Mouse (Mus musculus) fibroblast of lung, adult 2 months (primary cell): ENCODE measurements around the gene Zxdc.

Experiments
- DNase-seq: peaks from one replicate; pipeline ENCODE4 v3.0.0-alpha.2; 2011; ENCODE audit warnings: low read depth

The Zxdc gene

DNA sequence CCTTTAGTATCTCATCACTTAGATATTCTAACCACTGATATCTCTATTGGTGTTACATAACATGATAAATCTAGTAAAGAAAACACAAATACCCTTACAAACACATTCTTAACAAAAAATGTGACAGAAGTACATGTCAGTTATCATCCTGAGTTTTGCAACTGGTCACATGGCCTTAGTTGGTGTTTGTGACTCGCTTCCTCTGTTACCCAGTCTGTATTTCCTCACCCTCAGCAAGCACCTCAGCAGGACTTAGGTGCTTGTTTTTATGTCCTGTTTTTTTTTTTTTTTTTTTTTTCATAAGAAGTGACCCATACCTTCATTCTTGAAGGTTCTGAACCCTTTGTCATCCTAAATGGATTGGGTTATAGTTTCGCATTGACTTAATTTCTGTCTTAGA lies 8.4 kb downstream of the Zxdc start:
- DNase-seq = no peak

DNA sequence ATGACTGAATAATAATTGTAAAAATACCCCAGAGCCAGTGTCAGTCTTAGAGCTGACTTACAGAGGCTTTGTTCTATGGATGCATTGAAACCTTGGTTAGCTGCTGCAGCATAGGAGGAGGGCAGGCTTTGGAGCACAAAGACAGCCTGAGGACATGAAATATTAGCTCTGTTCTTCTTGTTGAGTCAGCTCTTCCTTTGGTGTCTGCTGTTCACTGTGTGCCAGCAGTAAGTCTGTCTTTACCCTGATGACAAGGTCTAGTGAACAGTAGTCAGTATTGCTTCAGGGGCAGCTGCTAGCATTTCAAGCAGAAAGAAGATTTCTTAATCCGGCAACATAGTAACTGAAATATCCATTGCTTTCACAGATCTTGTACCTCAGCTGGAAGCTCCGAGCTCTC lies 12.2 kb downstream of the Zxdc start:
- DNase-seq = no peak

DNA sequence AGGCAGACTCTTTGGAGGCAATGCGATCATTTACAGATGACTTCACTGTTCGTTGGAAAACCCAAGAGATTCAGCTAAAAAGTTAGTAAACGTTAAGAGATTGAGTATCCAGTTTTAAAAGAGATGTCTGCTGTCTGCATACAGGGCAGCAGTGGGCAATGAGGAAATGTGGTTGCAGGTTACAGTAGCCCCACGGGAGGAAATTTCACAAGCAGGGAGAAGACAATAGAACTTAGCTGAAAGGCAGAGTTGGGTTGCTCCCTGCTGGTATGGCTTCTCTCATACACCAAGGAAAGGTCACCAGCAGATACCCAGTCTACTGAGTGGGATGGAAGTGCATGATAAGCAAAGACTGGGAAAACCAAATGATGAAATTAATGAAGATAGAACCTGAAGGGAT lies 21.3 kb downstream of the Zxdc start:
- DNase-seq = no peak

DNA sequence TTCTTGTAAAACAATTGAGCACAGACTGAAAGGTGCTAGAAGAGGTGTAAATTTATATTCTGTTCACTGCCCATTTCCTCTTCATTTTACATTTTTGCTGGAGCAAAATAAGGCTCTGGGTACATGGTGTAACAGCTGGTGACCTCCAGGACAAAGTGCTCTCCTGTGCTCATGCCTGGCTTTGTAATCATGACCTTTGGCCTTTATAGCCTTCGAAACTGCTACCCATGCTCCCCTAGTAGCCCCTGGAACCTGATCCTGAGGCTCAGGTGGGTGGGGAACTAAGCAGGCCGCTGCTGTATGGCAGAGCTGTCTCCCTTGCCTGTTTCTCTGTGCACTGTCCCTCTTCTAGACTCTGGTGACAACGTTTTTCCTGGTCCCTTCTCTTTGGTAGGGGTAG lies 24.7 kb downstream of the Zxdc start:
- DNase-seq = no peak

DNA sequence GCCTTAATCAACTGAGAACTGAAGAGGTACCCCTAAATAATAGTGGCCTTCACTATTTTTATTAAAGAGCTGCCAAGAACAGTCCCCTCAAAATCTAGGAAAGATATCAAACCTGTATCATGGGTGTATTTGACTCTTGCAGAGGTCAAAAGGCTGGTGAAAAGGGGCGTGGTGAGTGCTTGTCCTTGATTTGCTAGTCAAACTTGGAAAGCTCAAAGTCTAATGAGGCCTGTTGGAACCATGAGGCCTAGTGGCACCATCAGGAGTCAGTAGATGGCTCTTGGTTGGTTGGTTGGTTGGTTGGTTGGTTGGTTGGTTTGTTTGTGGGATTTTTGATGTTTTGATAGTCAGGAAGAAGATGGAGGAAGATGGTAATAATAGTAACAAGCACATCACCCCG lies 26.5 kb downstream of the Zxdc start:
- no peak for DNase-seq

DNA sequence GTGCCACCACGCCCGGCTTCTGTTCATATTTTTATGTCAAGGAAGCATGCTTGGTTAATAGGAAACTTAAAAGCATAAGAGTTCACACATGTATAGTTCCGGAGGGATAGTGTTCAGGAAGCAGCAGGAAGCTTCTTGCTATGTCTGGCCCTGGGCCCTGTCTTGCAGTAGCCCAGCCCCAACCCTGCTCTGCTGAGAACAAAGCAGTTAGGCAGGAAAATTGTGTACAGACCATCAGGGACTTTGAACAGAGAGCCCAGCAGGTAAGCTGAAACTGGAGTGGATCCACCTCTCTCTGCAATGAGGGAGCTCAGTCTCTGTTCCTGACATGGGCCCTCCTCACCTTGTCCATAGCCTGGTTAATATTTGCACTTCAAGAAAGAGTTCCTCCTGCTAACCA lies 28.0 kb downstream of the Zxdc start:
- no peak for DNase-seq

DNA sequence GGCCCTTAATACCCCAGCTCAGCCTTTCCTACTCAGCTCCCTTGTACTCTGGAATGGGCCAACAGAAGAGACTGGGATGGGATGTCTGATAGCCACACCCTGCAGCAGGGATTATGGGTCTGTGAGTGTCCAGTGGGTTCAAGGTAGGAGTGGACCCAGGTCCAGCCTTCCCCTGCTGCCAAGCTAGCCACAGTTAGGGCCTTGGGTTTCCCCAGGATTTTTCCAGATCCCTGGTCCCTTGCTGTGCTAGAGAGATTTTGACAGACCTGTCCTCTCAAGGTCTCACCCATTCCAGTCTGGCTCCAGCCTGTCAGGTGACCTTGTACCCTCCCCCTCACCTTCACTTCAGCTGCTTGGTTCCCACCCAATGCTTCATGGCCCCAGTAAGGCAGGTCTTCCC lies 39.3 kb downstream of the Zxdc start:
- no peak for DNase-seq

DNA sequence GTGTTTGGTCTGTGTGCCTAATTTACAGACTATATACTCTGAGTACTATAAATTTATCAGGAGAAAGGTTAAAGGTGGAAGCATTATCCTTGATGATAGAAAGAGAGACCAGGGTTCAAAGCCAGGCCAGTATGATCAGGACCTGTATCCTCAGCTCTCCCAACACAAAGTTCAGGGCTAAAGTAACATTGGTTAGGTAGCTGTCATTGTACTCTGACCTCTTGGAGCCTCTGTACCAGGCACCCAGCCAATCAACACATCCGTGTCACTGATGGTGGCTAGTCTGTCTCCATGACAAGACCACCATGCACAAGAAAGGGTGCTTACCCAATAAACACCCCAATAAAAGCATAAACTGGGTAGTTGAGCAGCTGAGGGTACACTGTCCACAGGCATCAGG lies 41.7 kb downstream of the Zxdc start:
- DNase-seq = no peak

DNA sequence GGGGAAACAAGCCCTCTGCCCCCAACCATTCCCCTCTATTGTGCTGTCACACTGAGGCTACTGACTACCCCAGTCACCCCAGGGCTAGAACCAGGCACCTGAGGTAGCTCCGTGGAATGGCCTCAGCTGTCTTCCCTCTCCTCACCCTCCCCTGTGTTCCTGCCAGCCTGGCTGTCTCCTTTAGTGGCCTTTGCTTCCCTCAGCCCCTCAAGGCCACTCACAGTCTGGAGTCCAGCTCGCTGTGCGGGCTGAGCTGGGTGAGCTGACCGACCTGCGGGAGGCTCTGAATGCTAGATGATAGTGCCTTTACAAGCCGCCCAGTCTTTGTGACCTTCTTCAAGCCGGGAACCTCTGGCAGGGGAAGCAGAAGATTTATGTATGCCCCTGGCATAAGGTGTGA lies 42.6 kb downstream of the Zxdc start:
- no peak for DNase-seq

DNA sequence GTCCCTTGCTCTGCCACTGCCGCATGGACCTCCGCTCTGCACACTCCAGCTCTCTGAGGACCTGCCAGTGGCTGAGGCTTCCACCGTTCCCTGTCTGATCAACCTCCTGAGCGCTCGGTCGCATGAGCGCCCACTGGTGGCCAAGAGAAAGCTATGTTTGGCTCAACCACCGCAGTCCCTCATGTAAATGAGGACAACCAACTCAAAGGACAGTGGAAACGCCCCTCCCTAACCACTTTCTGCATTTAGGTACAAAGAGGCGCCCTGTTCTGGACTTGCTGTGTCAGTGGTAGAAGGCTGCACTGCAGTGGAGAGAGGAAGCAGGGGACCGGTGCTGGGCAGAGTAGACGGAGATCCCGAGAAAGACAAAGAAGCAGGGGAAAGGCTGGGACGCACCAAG lies 53.3 kb downstream of the Zxdc start:
- DNase-seq = peak; percentile 40

DNA sequence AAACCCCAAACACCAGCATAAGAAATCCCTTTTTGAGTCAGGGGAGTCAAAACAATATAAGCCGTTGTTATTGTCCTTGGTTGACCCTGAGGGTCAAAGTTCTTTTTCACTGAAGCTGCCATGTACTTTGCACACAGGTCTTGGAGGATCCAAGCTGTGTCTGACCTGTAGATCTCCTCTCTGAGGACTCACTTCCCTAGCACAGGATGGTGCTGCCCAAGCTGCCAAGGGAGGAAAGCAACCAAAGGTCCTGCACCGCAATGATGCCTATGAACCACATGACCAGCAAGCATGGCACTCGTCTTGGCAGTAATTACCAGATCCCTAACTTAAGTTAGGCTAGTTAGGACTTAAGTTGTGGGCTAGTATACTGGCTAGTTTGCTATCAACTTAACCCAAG lies 56.1 kb downstream of the Zxdc start:
- DNase-seq = no peak

DNA sequence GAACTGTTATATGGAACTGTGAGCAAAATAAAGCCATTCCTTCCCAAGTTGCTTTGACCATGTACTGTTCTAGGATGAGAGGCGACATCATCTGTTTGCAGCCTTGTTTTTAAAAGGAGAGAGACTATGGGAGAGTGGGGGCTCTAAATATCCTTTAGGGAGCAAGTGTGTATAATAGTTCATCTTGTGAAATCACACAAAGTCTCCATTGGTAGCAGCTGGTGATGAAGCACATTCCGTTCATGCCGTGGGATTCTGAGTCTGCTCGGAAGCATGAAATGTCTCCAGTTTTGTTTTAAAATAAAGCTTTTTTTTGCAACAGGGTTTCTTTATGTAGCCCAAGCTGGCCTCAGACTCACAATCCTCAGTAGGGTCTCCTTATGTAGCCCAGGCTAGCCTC lies 56.7 kb downstream of the Zxdc start:
- DNase-seq = peak; percentile 56

DNA sequence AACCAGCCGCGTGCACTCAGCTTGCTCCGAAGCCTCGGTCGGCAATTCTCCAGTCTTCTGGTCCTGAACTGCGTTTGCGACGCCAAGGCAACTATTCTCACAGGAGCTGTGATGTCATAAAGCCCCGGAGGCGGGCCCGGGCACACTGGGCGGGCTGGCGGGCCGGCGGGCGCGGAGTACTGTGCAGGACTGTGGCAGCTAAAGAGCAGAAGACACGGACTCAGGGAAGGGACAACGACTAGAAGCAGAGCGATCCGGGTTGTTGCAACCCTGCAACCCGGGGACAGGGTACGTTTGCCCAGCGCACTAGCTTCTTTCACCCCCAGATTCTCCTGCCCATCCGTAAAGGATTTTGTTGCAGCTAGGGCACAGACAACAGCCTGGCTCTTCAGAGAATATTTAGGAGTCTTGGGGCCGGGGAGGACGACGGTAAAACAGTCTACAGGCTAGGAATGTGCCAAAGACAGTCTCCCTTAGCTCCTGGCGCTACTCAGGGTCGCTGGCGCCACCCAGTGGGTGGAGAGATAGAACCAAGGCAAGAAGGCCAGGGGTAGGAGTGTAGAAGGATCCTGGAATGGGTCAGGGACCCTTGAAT lies 59.2 kb downstream of the Zxdc start, which contains the start of gene Cfap100:
Gene Cfap100 (minus strand): TSS at position 418 of the 595 bp plus-strand sequence.
- DNase-seq = peak; percentile 44

DNA sequence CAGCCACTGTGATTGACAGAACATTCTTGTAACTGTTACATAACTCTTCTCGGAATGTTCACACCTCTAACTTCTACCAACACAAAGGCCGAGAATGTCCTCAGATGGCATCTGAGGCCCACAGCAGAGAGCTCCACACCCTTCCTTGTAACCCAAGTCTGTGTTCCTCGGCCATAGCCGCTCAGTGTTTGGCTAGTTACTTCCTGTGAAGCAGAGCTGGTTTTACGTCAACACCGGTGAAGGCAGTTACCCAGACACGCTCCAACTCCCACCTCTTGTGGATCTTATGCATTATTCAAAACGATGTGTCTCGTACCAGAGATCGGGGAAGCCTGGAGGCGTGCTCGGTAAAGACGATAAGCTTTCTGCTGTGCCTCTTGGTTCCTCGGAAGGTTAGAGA lies 60.6 kb downstream of the Zxdc start:
- DNase-seq = no peak

DNA sequence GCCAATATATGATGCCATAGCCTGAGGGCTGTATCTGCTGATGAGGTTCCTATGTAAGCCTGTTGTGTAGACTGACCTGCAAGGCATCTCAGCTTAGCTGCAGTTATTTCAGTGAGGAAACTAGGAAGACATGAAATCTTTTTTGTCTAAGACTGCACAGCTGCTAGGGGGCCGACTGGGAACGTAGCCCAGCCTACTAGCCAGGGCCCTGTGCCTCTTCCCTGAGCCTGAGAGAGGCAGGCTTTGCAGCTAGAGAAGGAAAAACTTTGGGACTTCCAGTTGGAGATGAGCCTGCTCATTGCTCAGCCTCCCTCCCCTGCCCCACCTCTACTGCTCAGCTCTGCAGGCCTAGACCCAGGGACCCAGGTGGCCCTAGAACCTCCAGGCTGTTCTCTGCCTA lies 62.2 kb downstream of the Zxdc start:
- no peak for DNase-seq

DNA sequence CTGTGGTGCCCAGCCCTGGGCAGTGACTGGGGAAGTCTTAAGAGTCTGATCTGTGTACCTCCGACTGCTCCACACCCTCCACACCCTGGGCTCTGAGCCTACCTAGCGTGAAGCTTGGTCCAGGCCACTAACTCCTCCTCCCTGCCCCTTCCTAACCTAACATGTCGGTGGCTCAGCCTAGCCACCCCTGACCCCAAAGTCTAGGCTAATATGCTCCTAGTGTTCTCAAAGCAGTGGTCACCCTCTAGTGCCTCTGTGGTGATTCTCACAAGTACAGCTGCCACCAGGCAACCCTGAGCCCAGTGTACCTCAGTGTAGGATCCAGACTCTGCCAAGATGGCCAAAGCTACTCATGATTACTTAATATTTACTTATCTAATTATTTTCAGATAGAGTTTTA lies 65.4 kb downstream of the Zxdc start:
- DNase-seq = no peak

DNA sequence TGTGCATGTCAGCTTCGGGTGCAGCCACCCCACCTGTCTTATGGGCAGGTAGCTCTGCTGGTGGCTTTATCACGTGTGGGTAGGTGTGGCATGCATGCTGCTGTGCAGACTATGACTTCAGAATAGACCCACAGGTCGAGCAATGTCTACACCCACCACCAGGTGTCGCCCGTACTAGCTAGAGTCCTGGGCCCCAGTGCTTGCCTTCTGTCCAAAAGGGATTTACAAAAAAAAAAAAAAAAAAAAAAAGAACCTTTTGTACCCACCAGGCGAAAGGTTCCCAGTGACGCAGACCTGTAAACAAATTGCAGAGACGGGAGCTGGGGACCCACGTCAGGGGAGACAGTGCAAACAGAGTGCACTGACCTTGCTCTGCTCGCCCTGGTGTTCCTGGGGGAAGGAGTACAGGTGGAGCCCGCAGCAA lies 65.9 kb downstream of the Zxdc start:
- peak; percentile 44 for DNase-seq

DNA sequence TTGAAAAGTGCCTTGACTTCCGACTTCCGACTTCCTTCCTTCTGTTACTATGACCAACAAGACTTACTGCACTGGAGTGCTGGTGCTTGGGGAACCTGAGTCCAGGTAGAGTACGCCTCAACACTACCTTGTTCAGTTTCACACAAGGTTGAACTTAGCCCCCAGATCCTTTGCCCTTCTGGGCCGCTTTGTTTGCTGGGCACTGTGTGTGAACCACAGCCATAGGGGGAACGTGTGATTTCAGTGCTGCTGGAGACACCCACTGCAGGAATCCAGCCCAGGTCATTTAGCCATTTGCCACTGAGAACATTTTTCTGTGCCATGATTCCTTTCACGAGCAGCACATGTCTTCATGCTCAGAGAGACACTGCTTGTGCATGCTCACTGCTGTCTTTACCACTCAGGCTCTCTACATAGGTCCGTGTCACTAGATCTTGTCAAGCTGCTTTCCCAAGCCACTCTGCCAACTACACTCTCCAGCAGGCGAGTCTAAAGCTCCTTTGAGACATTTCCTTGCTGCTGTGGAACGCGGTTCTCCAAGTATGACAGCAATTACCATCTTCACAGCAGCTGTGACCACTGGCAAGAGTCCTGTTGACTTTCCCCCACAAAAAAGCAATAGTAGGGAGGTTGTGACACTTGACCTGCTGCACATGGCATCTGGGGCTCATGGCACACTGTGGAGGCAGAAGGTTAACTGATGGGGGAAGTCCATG lies 67.1 kb downstream of the Zxdc start:
- DNase-seq = no peak

DNA sequence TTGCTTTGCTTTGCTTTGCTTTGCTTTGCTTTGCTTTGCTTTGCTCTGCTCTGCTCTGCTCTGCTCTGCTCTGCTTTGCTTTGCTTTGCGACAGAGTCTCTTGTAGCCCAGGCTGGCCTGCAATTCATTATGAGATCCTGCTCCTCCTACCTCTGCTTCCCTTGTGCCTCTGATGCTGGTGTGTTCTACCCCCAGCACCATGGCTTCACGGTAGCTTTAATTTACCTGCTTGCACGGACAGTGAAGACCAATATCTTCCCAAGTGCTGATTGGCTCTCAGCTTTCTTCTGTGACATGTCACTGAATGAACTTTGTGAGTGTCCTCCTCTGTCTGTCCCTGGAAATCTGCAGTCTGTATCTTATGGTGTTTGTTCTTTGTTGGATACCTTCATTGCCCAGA lies 67.7 kb downstream of the Zxdc start:
- no peak for DNase-seq

DNA sequence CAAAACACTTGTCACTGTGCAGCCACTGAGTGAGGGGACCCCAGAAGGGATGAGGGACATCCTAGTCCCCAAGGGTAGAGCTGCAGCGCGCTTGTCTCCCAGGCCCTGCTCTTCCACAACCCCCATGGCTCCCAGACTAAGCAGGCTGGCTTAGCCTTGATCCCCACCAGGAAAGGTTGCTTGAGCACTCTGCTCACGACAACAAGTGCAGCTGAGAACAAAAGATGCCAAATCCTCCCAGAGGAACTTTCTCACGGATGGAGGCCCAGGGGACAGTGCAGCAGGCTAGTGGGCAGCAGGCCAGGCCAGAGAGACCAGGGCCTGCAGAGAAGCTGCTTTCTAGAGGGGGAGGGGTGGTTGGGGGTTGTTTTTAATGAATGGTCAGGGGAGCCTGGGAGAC lies 77.6 kb downstream of the Zxdc start:
- DNase-seq = no peak

DNA sequence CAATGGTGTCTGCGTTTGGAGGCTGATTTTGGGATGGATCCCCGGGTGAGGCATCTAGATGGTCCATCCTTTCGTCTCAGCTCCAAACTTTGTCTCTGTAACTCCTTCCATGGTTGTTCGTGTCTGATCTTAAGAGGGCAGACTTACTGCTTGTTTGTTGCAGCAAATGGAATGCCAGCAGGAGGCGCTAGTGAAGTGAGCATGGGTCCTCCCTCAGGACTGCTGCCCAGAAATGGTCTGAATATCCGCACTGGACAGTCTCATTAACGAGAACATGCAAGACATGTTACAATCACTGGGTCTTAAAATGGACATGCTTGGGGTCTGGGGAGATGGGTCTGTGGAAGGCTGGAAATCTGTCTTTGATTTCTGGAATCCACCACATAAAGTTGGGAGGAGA lies 80.9 kb downstream of the Zxdc start:
- no peak for DNase-seq

DNA sequence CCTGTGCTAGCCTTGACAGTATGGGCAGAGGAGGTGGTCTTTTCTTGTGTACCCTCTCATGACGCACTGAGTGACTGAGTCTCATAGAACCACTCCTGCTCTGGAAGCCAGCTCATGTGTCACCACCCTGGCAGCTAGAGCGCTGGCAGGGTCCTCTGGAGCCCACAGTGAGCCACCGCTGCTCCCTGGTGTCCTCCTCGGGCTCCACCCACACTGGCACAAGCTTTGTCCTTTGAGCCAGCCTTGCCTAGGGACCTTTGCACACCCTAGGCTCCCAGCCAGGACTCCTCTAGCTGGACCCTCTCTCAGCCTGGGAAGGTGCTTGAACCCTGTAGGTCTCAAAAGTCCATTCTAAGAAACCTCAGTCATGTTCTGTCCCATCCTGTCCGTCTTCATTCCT lies 81.4 kb downstream of the Zxdc start:
- DNase-seq = no peak

DNA sequence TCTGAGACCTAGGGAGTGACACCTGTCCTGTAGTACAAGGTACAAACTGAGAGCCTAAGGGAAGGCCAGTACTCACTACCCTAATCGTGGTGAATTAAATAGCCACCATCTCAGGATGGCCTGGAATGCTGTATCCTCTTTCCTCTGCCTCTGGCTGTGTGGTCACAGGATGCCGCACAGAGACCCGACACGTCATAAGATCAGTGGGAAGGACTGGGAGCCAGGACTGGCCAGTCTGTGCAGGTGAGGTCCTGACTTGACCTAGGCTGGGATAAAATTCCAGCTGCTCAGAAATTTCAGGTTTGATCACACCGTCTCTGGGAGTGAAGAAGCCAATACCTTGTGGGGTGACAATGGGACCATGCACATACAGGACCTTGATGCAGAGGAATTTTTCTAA lies 82.2 kb downstream of the Zxdc start:
- no peak for DNase-seq

DNA sequence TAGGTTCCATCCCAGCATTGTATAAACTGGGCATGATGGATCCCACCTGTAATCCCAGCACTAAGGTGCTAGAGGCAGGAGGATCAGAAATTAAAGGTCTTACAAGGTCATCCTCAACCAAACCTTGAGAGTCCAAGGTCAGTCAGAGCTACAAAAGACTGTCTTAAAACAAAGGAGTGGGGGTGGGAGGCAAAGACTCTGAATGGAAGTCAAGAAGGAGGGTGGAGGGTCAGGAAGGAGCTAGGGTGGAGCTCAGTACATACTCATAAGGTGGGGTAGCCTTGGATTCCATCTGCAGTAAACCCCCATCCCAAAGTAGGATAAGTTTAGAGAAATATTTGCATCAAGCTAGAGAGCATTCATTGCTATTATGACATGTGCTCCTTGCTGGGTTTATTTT lies 83.3 kb downstream of the Zxdc start:
- DNase-seq = no peak
